Mouse (Mus musculus): ENCODE measurements around the gene 1700001L19Rik. TPM values are rescaled to one million over a fixed set of nuclear protein-coding genes. Genes with fewer than 3 reads are reported as not detected.

The 1700001L19Rik gene
- polyA plus RNA-seq, 1 experiment from 2014 or later, result 0.62 TPM

- under 1% methylated on average over 81 of the region's 81 CpGs for WGBS
- peak; percentile 99 for ATAC-seq (ENCODE audit: insufficient number of reproducible peaks, insufficient read depth, low FRiP score, low TSS enrichment, low read depth)
- H3K36me3 ChIP-seq, result peaks cover 48% of the 10 kb centered on the region
These were observed 15.3 kb upstream of the 1700001L19Rik start, which contains the start of the genes Mtrr and Fastkd3 for GRCm38 (mm10) chr13:68581747-68582516. Gene Mtrr (minus strand): TSS chr13:68582149. Gene Fastkd3 (plus strand): TSS chr13:68582234.

DNA sequence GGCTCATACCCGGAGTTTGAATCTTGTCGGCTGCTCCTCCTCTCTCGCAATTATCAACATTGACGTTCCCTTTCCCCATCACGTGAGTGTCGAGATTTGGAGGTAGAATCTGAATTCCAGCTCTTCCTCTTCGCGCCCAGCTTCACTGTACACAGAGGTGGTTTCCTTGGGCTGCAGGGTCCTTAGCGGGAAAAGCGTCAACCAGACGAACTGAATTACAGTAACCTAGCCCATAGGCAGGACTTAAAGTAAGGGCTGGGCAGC lies 14.8 kb upstream of the 1700001L19Rik start:
- peak overlapping the region; percentile 85 for H3K9ac ChIP-seq
- WGBS, result under 1% methylated on average over 11 of the region's 11 CpGs
- peaks cover 15% of the 10 kb centered on the region for H3K4me1 ChIP-seq
- peak overlapping the region; percentile 84 for H3K27ac ChIP-seq
- H3K27me3 ChIP-seq, result no peaks in the 10 kb centered on the region
- no peaks in the 10 kb centered on the region for H3K9me3 ChIP-seq
- peak overlapping the region; percentile 80 for H3K4me3 ChIP-seq
- H3K4me2 ChIP-seq, result peak overlapping the region; percentile 89
- ATAC-seq (ENCODE audit: insufficient number of reproducible peaks, insufficient read depth, low FRiP score, low TSS enrichment, low read depth), result no peak; the same call in 1 of the 2 replicates
- H3K36me3 ChIP-seq, result peaks cover 48% of the 10 kb centered on the region

More at GRCm38 (mm10) chr13:68581747-68582516, 15.3 kb upstream of the 1700001L19Rik start, which contains the start of the genes Mtrr and Fastkd3:
- H3K27me3 ChIP-seq, result no peaks in the 10 kb centered on the region
- peak within 1 kb of the TSS; percentile 85 for H3K9ac ChIP-seq
- H3K9me3 ChIP-seq, result no peaks in the 10 kb centered on the region
- peak within 1 kb of the TSS; percentile 84 for H3K27ac ChIP-seq
- H3K4me1 ChIP-seq, result peaks cover 15% of the 10 kb centered on the region
- H3K4me2 ChIP-seq, result peak within 1 kb of the TSS; percentile 89
- peak within 1 kb of the TSS; percentile 80 for H3K4me3 ChIP-seq

DNA sequence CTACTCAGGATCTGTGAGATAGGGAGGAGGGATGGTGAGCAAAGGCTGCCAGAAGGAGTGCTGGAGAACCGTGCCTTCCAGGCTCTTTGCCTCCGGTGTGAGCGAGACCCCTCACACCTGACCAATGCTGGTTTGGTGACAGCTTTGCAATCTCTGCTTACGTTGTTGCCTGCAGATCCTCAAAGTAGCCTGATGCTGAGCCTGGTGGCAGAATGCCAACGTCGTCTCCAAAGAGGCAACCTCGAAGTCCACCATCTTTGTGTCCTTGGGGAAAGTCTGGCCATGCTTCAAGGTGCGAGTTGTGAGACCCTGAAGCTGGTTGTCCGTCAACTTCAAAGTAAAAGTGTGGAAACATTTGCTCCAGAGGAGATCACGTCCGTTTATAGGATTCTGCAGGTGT lies 13.3 kb upstream of the 1700001L19Rik start:
- Histone ChIP-seq H3K36me3 (peaks cover 52% of the 10 kb centered on the region), H3K27me3 (no peaks in the 10 kb centered on the region)

GRCm38 (mm10) chr13:68585441-68585840 lies 11.8 kb upstream of the 1700001L19Rik start:
- H3K36me3 ChIP-seq, result peaks cover 66% of the 10 kb centered on the region
- 88% methylated on average over 7 of the region's 7 CpGs for WGBS
- no peak overlapping the region for H3K9ac ChIP-seq

More for the DNA sequence above, 13.3 kb upstream of the 1700001L19Rik start:
- Histone ChIP-seq H3K27ac (no peak overlapping the region), H3K9ac (no peak overlapping the region), H3K4me3 (no peak overlapping the region), H3K4me2 (no peak overlapping the region), H3K9me3 (no peaks in the 10 kb centered on the region), H3K4me1 (peaks cover 15% of the 10 kb centered on the region)
- no peak for ATAC-seq (ENCODE audit: insufficient number of reproducible peaks, insufficient read depth, low FRiP score, low TSS enrichment, low read depth)
- 93% methylated on average over 11 of the region's 11 CpGs for WGBS

DNA sequence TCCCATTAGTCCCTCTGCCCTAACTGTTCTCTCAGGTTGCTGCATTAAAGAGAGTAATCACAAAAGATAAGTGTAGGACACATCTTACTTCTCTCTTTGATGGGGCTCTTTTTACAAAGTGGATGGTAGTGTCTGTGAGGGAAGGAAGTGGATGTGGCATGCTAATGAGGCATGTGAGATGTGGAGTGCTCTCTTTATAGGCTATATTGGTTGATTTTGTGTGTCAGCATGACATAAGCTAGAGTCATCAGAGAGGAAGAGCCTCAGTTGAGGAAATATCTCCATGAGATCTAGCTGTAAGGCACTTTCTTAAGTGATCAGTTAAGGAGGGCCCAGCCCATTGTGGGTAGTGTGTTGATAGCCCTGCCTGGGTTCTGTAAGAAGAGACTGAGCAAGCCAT lies 8.9 kb upstream of the 1700001L19Rik start:
- peaks cover 94% of the 10 kb centered on the region for H3K36me3 ChIP-seq
- ATAC-seq (ENCODE audit: insufficient number of reproducible peaks, insufficient read depth, low FRiP score, low TSS enrichment, low read depth), result no peak
- no peak overlapping the region for H3K27ac ChIP-seq
- H3K27me3 ChIP-seq, result no peaks in the 10 kb centered on the region
- no peaks in the 10 kb centered on the region for H3K9me3 ChIP-seq
- no peak overlapping the region for H3K4me3 ChIP-seq
- H3K9ac ChIP-seq, result no peak overlapping the region
- H3K4me2 ChIP-seq, result no peak overlapping the region
- H3K4me1 ChIP-seq, result peaks cover 5% of the 10 kb centered on the region

More at GRCm38 (mm10) chr13:68585441-68585840, 11.8 kb upstream of the 1700001L19Rik start:
- H3K9me3 ChIP-seq, result no peaks in the 10 kb centered on the region
- no peak for ATAC-seq (ENCODE audit: insufficient number of reproducible peaks, insufficient read depth, low FRiP score, low TSS enrichment, low read depth)
- no peak overlapping the region for H3K27ac ChIP-seq
- H3K27me3 ChIP-seq, result no peaks in the 10 kb centered on the region
- no peak overlapping the region for H3K4me3 ChIP-seq
- H3K4me1 ChIP-seq, result peaks cover 14% of the 10 kb centered on the region
- no peak overlapping the region for H3K4me2 ChIP-seq

- Histone ChIP-seq H3K27ac (no peak overlapping the region), H3K9me3 (no peaks in the 10 kb centered on the region), H3K9ac (no peak overlapping the region), H3K36me3 (peaks cover 44% of the 10 kb centered on the region), H3K4me1 (no peaks in the 10 kb centered on the region), H3K27me3 (peaks cover 9% of the 10 kb centered on the region; the same call in 1 of the 2 replicates), H3K4me3 (no peak overlapping the region), H3K4me2 (no peak overlapping the region)
- no peak for ATAC-seq (ENCODE audit: insufficient number of reproducible peaks, insufficient read depth, low FRiP score, low TSS enrichment, low read depth)
- 74% methylated on average over 1 of the region's 1 CpGs for WGBS
These were observed 3.4 kb upstream of the 1700001L19Rik start for GRCm38 (mm10) chr13:68593797-68594196.

- peaks cover 9% of the 10 kb centered on the region; the same call in 1 of the 2 replicates for H3K27me3 ChIP-seq
- no peak overlapping the region for H3K27ac ChIP-seq
- peak overlapping the region; percentile 47 for H3K4me2 ChIP-seq
- 14% methylated on average over 13 of the region's 13 CpGs for WGBS
- peak overlapping the region; percentile 18 for H3K4me3 ChIP-seq
- ATAC-seq (ENCODE audit: insufficient number of reproducible peaks, insufficient read depth, low FRiP score, low TSS enrichment, low read depth), result no peak
- H3K36me3 ChIP-seq, result peaks cover 6% of the 10 kb centered on the region
- no peaks in the 10 kb centered on the region for H3K9me3 ChIP-seq
- H3K4me1 ChIP-seq, result peaks cover 6% of the 10 kb centered on the region
- H3K9ac ChIP-seq, result 0 out of 2 replicates have a peak overlapping the region, but pooled peaks have one; percentile 21
These were observed 446 bp downstream of the 1700001L19Rik start for GRCm38 (mm10) chr13:68597667-68598066.

DNA sequence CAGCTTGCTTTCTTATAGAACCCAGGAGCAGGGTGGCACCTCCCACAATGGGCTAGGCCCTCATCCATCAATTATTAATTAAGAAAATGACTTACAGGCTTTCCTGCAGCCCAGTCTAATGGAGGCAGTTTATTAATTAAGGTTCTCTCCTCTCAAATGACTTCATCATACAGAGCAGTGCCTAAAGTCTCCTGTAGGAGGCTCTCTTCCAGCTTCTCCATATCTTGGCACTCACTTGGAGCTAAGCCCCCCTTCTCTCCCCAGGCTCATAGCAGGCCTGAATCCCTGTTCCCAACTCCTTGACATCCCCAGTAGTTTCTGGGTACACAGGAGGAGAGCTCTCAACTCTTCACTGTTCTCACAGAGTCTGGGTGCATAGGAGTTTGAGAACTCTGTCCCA lies 1.7 kb downstream of the 1700001L19Rik start:
- no peak overlapping the region for H3K4me2 ChIP-seq
- no peak overlapping the region for H3K9ac ChIP-seq
- H3K9me3 ChIP-seq, result no peaks in the 10 kb centered on the region
- no peak overlapping the region for H3K4me3 ChIP-seq
- H3K27ac ChIP-seq, result no peak overlapping the region
- H3K4me1 ChIP-seq, result peaks cover 6% of the 10 kb centered on the region
- peaks cover 9% of the 10 kb centered on the region; the same call in 1 of the 2 replicates for H3K27me3 ChIP-seq
- ATAC-seq (ENCODE audit: insufficient number of reproducible peaks, insufficient read depth, low FRiP score, low TSS enrichment, low read depth), result no peak
- H3K36me3 ChIP-seq, result no peaks in the 10 kb centered on the region

GRCm38 (mm10) chr13:68601184-68601583 lies 4.0 kb downstream of the 1700001L19Rik start:
- no peak overlapping the region for H3K4me2 ChIP-seq
- H3K36me3 ChIP-seq, result no peaks in the 10 kb centered on the region
- no peak overlapping the region for H3K27ac ChIP-seq
- peaks cover 9% of the 10 kb centered on the region; the same call in 1 of the 2 replicates for H3K27me3 ChIP-seq
- no peak overlapping the region for H3K4me3 ChIP-seq
- no peaks in the 10 kb centered on the region for H3K9me3 ChIP-seq
- ATAC-seq (ENCODE audit: insufficient number of reproducible peaks, insufficient read depth, low FRiP score, low TSS enrichment, low read depth), result no peak
- 16% methylated on average over 6 of the region's 6 CpGs for WGBS
- H3K9ac ChIP-seq, result no peak overlapping the region
- H3K4me1 ChIP-seq, result peaks cover 9% of the 10 kb centered on the region

DNA sequence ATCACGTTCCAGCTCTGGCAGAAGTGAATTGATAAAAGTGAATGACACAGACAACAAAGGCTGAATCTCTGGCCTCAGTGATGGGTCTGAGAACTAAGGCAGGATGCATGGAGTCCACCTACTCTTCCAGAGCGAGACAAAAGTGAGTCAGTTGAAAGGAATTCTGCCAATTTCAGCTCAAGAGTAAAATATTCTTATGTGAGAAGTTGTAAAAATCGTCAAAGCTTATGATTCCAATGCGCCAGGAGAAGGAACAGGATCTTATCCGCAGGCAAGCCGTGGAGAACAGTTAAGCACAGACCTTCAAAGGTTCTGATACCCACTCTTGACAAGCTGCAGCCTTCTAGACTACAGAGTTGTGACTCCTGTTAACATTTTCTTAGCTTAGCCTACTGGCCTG lies 5.9 kb downstream of the 1700001L19Rik start:
- Histone ChIP-seq H3K4me2 (no peak overlapping the region), H3K36me3 (no peaks in the 10 kb centered on the region), H3K27me3 (no peaks in the 10 kb centered on the region), H3K4me3 (no peak overlapping the region), H3K9ac (no peak overlapping the region), H3K27ac (no peak overlapping the region), H3K4me1 (peaks cover 27% of the 10 kb centered on the region), H3K9me3 (no peaks in the 10 kb centered on the region)
- ATAC-seq (ENCODE audit: insufficient number of reproducible peaks, insufficient read depth, low FRiP score, low TSS enrichment, low read depth), result no peak
- 80% methylated on average over 6 of the region's 6 CpGs for WGBS

GRCm38 (mm10) chr13:68605689-68606126 lies 8.5 kb downstream of the 1700001L19Rik start:
- no peak overlapping the region for H3K27ac ChIP-seq
- H3K4me3 ChIP-seq, result peak overlapping the region; percentile 30
- H3K4me1 ChIP-seq, result peaks cover 32% of the 10 kb centered on the region
- H3K36me3 ChIP-seq, result no peaks in the 10 kb centered on the region
- peak; percentile 62 for ATAC-seq (ENCODE audit: insufficient number of reproducible peaks, insufficient read depth, low FRiP score, low TSS enrichment, low read depth)
- H3K4me2 ChIP-seq, result peak overlapping the region; percentile 51
- no peak overlapping the region for H3K9ac ChIP-seq
- no peaks in the 10 kb centered on the region for H3K27me3 ChIP-seq
- no peaks in the 10 kb centered on the region for H3K9me3 ChIP-seq
- WGBS, result 2% methylated on average over 11 of the region's 11 CpGs
